12 mouse cellular contexts compared by ENCODE assay signal in genomic region chr7:142560942-142561855, GRCm38 (mm10). TPM values are rescaled to one million over a fixed set of nuclear protein-coding genes. Genes with fewer than 3 reads are reported as not detected.
DNase-seq lines count a peak whose midpoint lies in the region; ATAC-seq lines count a peak whose summit lies in the region.
"Had no signal": no experiment of that assay in that cellular context is flagged by ENCODE, and none has a peak within 500 bp of the region (broad histone marks: within the 10 kb centered on the region; RNA-seq: fewer than 3 reads in every experiment).

No protein-coding gene starts in this region.

- peaks cover 93% of the 10 kb centered on the region for H3K4me1 ChIP-seq in forebrain, embryonic 10.5 days
- H3K4me1 ChIP-seq in forebrain, embryonic 14.5 days (ENCODE audit: control insufficient read depth, insufficient read depth, low read length) = no peaks in the 10 kb centered on the region
- peaks cover 63% of the 10 kb centered on the region for H3K4me1 ChIP-seq in kidney, embryonic 16.5 days (ENCODE audit: insufficient read depth, low read length)
- H3K4me1 ChIP-seq in intestine, embryonic 16.5 days (ENCODE audit: control insufficient read depth, insufficient read depth, low read length) = peaks cover 68% of the 10 kb centered on the region
- peaks cover 8% of the 10 kb centered on the region for H3K4me1 ChIP-seq in liver, embryonic 16.5 days (ENCODE audit: control insufficient read depth, low read depth, low read length)

- no peak overlapping the region for H3K9ac ChIP-seq in forebrain, embryonic 14.5 days (ENCODE audit: low read length)
- H3K9ac ChIP-seq in kidney, embryonic 16.5 days (replicated peaks; ENCODE audit: low read length) = 0 out of 2 replicates have a peak overlapping the region, but pooled peaks have one; percentile 39
- H3K9ac ChIP-seq in intestine, embryonic 16.5 days (ENCODE audit: low read depth, low read length) = peak overlapping the region; percentile 35; the same call in 1 of the 2 replicates
- H3K9ac ChIP-seq in liver, embryonic 16.5 days (ENCODE audit: low read depth, low read length) = no peak overlapping the region; the same call in 1 of the 2 replicates

- no peak for ATAC-seq in forebrain, embryonic 14.5 days
- ATAC-seq in kidney, embryonic 16.5 days (ENCODE audit: low FRiP score, low TSS enrichment) = 0 out of 2 replicates have a peak, but pooled peaks have one; percentile 7
- ATAC-seq in intestine, embryonic 16.5 days = peak; percentile 90
- ATAC-seq in liver, embryonic 16.5 days (ENCODE audit: low read depth) = peak; percentile 75
- no peak for ATAC-seq in granulocyte monocyte progenitor cell, adult 5-6 weeks (replicated peaks; ENCODE audit: poor library complexity, severe bottlenecking)

- H3K4me3 ChIP-seq in forebrain, embryonic 10.5 days = no peak overlapping the region
- no peak overlapping the region for H3K4me3 ChIP-seq in forebrain, embryonic 14.5 days (ENCODE audit: low read depth, low read length)
- no peak overlapping the region for H3K4me3 ChIP-seq in kidney, embryonic 16.5 days (ENCODE audit: low read length)
- H3K4me3 ChIP-seq in intestine, embryonic 16.5 days (ENCODE audit: low read length) = no peak overlapping the region
- no peak overlapping the region for H3K4me3 ChIP-seq in liver, embryonic 16.5 days (ENCODE audit: low read depth, low read length)

- H3K4me2 ChIP-seq in forebrain, embryonic 14.5 days (ENCODE audit: low read length) = no peak overlapping the region
- H3K4me2 ChIP-seq in kidney, embryonic 16.5 days (replicated peaks; ENCODE audit: low read depth, low read length) = no peak overlapping the region
- no peak overlapping the region for H3K4me2 ChIP-seq in intestine, embryonic 16.5 days (ENCODE audit: low read depth, low read length)
- H3K4me2 ChIP-seq in liver, embryonic 16.5 days (ENCODE audit: low read depth, low read length) = no peak overlapping the region

- H3K36me3 ChIP-seq in forebrain, embryonic 10.5 days (replicated peaks) = no peaks in the 10 kb centered on the region
- no peaks in the 10 kb centered on the region for H3K36me3 ChIP-seq in forebrain, embryonic 14.5 days (ENCODE audit: control insufficient read depth, insufficient read depth, low read length)
- H3K36me3 ChIP-seq in kidney, embryonic 16.5 days (ENCODE audit: insufficient read depth, low read length) = no peaks in the 10 kb centered on the region
- H3K36me3 ChIP-seq in intestine, embryonic 16.5 days (ENCODE audit: control insufficient read depth, insufficient read depth, low read length) = no peaks in the 10 kb centered on the region
- H3K36me3 ChIP-seq in liver, embryonic 16.5 days (ENCODE audit: control insufficient read depth, insufficient read depth) = no peaks in the 10 kb centered on the region

- H3K9me3 ChIP-seq in forebrain, embryonic 10.5 days = no peaks in the 10 kb centered on the region
- H3K9me3 ChIP-seq in forebrain, embryonic 14.5 days (replicated peaks; ENCODE audit: control insufficient read depth, low read length) = no peaks in the 10 kb centered on the region
- no peaks in the 10 kb centered on the region for H3K9me3 ChIP-seq in kidney, embryonic 16.5 days (ENCODE audit: low read length)
- no peaks in the 10 kb centered on the region for H3K9me3 ChIP-seq in intestine, embryonic 16.5 days (ENCODE audit: control insufficient read depth, low read length)
- no peaks in the 10 kb centered on the region for H3K9me3 ChIP-seq in liver, embryonic 16.5 days (replicated peaks; ENCODE audit: control insufficient read depth, low read length)

- H3K27ac ChIP-seq in forebrain, embryonic 10.5 days = peak overlapping the region; percentile 85
- no peak overlapping the region for H3K27ac ChIP-seq in forebrain, embryonic 14.5 days (ENCODE audit: low read depth, low read length)
- H3K27ac ChIP-seq in kidney, embryonic 16.5 days (ENCODE audit: low read length) = peak overlapping the region; percentile 39; the same call in 1 of the 2 replicates
- peak overlapping the region; percentile 72 for H3K27ac ChIP-seq in intestine, embryonic 16.5 days (ENCODE audit: low read length)
- peak overlapping the region; percentile 83 for H3K27ac ChIP-seq in liver, embryonic 16.5 days (ENCODE audit: low read length)

- DNase-seq in forebrain, embryonic 10.5 days (ENCODE audit: extremely low spot score, low spot score) = no peak
- no peak for DNase-seq in forebrain, embryonic 14.5 days (ENCODE audit: low spot score)
- no peak for DNase-seq in kidney, postnatal 10 days
- no peak for DNase-seq in frontal cortex, adult 2 months (ENCODE audit: extremely low spot score in 1 of 2, low spot score in 1 of 2)
- DNase-seq: adrenal gland, adult 8-10 months; B cell, adult 2 months; gastrocnemius, postnatal 14 days; lung, adult 2 months had no signal

- 25% methylated on average over 18 of the region's 18 CpGs for WGBS in forebrain, embryonic 10.5 days
- WGBS in forebrain, embryonic 14.5 days = 33% methylated on average over 18 of the region's 18 CpGs
- WGBS in kidney, embryonic 16.5 days = 28% methylated on average over 18 of the region's 18 CpGs
- WGBS in intestine, embryonic 16.5 days = 31% methylated on average over 18 of the region's 18 CpGs
- WGBS in liver, embryonic 16.5 days (ENCODE audit: insufficient replicate concordance) = 29% methylated on average over 18 of the region's 18 CpGs

- H3K27me3 ChIP-seq in forebrain, embryonic 10.5 days (ENCODE audit: poor library complexity, severe bottlenecking) = no peaks in the 10 kb centered on the region
- no peaks in the 10 kb centered on the region for H3K27me3 ChIP-seq in forebrain, embryonic 14.5 days (replicated peaks; ENCODE audit: control insufficient read depth, insufficient read depth, low read length)
- H3K27me3 ChIP-seq in kidney, embryonic 16.5 days (ENCODE audit: insufficient read depth, low read length) = no peaks in the 10 kb centered on the region
- no peaks in the 10 kb centered on the region for H3K27me3 ChIP-seq in intestine, embryonic 16.5 days (replicated peaks; ENCODE audit: control insufficient read depth, insufficient read depth, low read length)
- H3K27me3 ChIP-seq in liver, embryonic 16.5 days (ENCODE audit: control insufficient read depth, insufficient read depth, low read depth, low read length) = no peaks in the 10 kb centered on the region

RNA-seq across cellular contexts. Expression of gene Mrpl23, which starts 28.7 kb away (rescaled TPM):
- 15.8 and 16.1 TPM in 2 replicates for polyA plus RNA-seq in forebrain, embryonic 10.5 days (2016; fragmentation: Nextera tagmentation; extraction: Ambion mirVana)
- 21.7 and 28.7 TPM in 2 replicates for polyA plus RNA-seq in forebrain, embryonic 14.5 days (2014; fragmentation: Nextera tagmentation; extraction: Ambion mirVana)
- 24.4 and 24.6 TPM in 2 replicates for polyA plus RNA-seq in kidney, embryonic 16.5 days (2015; fragmentation: Nextera tagmentation; extraction: Ambion mirVana)
- polyA plus RNA-seq in intestine, embryonic 16.5 days (2015; fragmentation: Nextera tagmentation; extraction: Ambion mirVana) = 50.3 and 58.1 TPM in 2 replicates
- 10.9 and 11.4 TPM in 2 replicates for polyA plus RNA-seq in liver, embryonic 16.5 days (2015; fragmentation: Nextera tagmentation; extraction: Ambion mirVana)
- 20.4 and 53.9 TPM in 2 replicates for total RNA-seq in granulocyte monocyte progenitor cell, adult 5-6 weeks (2014; fragmentation: Nextera tagmentation)
- total RNA-seq in granulocyte monocyte progenitor cell, adult 5-6 weeks (2017) = 0.31 and 39.0 TPM in 2 replicates
- polyA plus RNA-seq in frontal cortex, adult 2 months (2012; rRNA removed) = 81.6 and 81.9 TPM in 2 replicates

Comparison
In these comparisons a context has a peak if more than half of its experiments do, and no peak if none do; other contexts are left out.
1. ATAC-seq: peak in kidney, embryonic 16.5 days (single experiment), intestine, embryonic 16.5 days (single experiment) and liver, embryonic 16.5 days (single experiment); none in forebrain, embryonic 14.5 days (single experiment) and granulocyte monocyte progenitor cell, adult 5-6 weeks (single experiment).
2. H3K9ac ChIP-seq: peak in kidney, embryonic 16.5 days (single experiment) and intestine, embryonic 16.5 days (single experiment); none in forebrain, embryonic 14.5 days (single experiment) and liver, embryonic 16.5 days (single experiment).